Mouse (Mus musculus) forebrain, postnatal 0 days (tissue): Measurements from ENCODE around the gene Cd209a. TPM values are rescaled to one million over a fixed set of nuclear protein-coding genes. Genes with fewer than 3 reads are reported as not detected.

Experiments
- ATAC-seq: fragments of 200-750 bp; cut with Nextera tagmentation; 2 replicates; pipeline ENCODE4 v1.8.0; 2017; ENCODE audit warnings: mild to moderate bottlenecking, moderate library complexity
- DNase-seq: peaks from one replicate; pipeline ENCODE4 v3.0.0-alpha.2; 2015
- H3K27ac ChIP-seq: fragments of 300-500 bp; sonication (generic); 2 replicates; pipeline ENCODE4 v1.5.1; 2014; ENCODE audit warnings: low read depth, mild to moderate bottlenecking, antibody characterized with exemption, low read length, moderate library complexity, mixed read lengths
- H3K27me3 ChIP-seq: fragments of 300-500 bp; sonication (generic); 2 replicates; pipeline ENCODE4 v1.6.1; 2014; ENCODE audit warnings: mild to moderate bottlenecking, low read length, mixed read lengths; ENCODE audit not compliant: insufficient read depth
- H3K36me3 ChIP-seq: fragments of 300-500 bp; sonication (generic); 2 replicates; pipeline ENCODE4 v1.6.1; 2014; ENCODE audit warnings: mild to moderate bottlenecking, moderate library complexity; ENCODE audit not compliant: insufficient read depth
- H3K4me1 ChIP-seq: fragments of 300-500 bp; sonication (generic); 2 replicates; pipeline ENCODE4 v1.6.1; 2014; ENCODE audit warnings: antibody characterized with exemption; ENCODE audit not compliant: insufficient read depth
- H3K4me2 ChIP-seq: fragments of 300-500 bp; sonication (generic); 2 replicates; pipeline ENCODE4 v1.6.1; 2014; ENCODE audit warnings: low read depth, mild to moderate bottlenecking, moderate library complexity
- H3K4me3 ChIP-seq: fragments of 300-500 bp; sonication (generic); 2 replicates; pipeline ENCODE4 v1.5.1; 2014; ENCODE audit warnings: low read depth, low read length, mixed read lengths
- H3K9ac ChIP-seq: fragments of 300-500 bp; sonication (generic); 2 replicates; pipeline ENCODE4 v1.6.1; 2014; ENCODE audit warnings: mild to moderate bottlenecking
- H3K9me3 ChIP-seq: fragments of 300-500 bp; sonication (generic); 2 replicates; pipeline ENCODE4 v1.6.1; 2016; ENCODE audit warnings: low read length
- CTCF ChIP-seq: sonication (generic); IDR thresholded peaks from 2 replicates; pipeline ENCODE4 v1.5.1; 2016; ENCODE audit warnings: antibody characterized with exemption, control low read depth, low read depth
- WGBS: fragments of 180-500 bp; shearing (Covaris S2); extraction: QIAGEN DNeasy Blood & Tissue Kit; methylation state at CpG from one replicate; pipeline ENCODE4 v1.1.7; 2014; 5-methylcytosine and 5-hydroxymethylcytosine counted together
- microRNA-seq, 2 experiments: library from miRNA; unstranded; fragments of <30 nt; microRNA quantifications; one replicate each; pipeline ENCODE4; 2016
- polyA plus RNA-seq: library from polyadenylated mRNA; unstranded; fragments of >200 nt; fragmentation: Nextera tagmentation; extraction: Ambion mirVana; gene quantifications from 2 replicates; pipeline ENCODE4 v1.2.1, GENCODE M21; 2015
- total RNA-seq: library from RNA; depleted of rRNA; stranded (reverse); fragments of >200 nt; gene quantifications from 2 replicates; pipeline ENCODE4 v1.2.3, GENCODE M21; 2014; rRNA removed

Cd209a gene
- total and polyA plus RNA-seq, 2 experiments from 2014 or later: 0.13 TPM; not detected in 1

GRCm38 (mm10) chr8:3701491-3701890 is 47.3 kb downstream of the Cd209a start:
- Histone ChIP-seq H3K4me3 (no peak overlapping the region), H3K4me1 (no peaks in the 10 kb centered on the region), H3K36me3 (no peaks in the 10 kb centered on the region), H3K27ac (no peak overlapping the region), H3K4me2 (no peak overlapping the region), H3K27me3 (no peaks in the 10 kb centered on the region), H3K9me3 (no peaks in the 10 kb centered on the region), H3K9ac (no peak overlapping the region)
- 95% methylated on average over 1 of the region's 1 CpGs for WGBS
- DNase-seq (no peak), ATAC-seq (no peak)
- no peak for TF ChIP-seq CTCF

- H3K27ac ChIP-seq: no peak within 1 kb of the TSS
- H3K4me1 ChIP-seq: no peaks in the 10 kb centered on the region
- no peaks in the 10 kb centered on the region for H3K36me3 ChIP-seq
- H3K9me3 ChIP-seq: no peaks in the 10 kb centered on the region
- TF ChIP-seq CTCF: no peak
- no peak within 1 kb of the TSS for H3K4me3 ChIP-seq
- DNase-seq (no peak), ATAC-seq (no peak)
- H3K9ac ChIP-seq: no peak within 1 kb of the TSS
- WGBS: 83% methylated on average over 3 of the region's 3 CpGs
- H3K4me2 ChIP-seq: no peak within 1 kb of the TSS
- H3K27me3 ChIP-seq: no peaks in the 10 kb centered on the region; the same call in 1 of the 2 replicates
Observed at GRCm38 (mm10) chr8:3694121-3694520, 54.7 kb downstream of the Cd209a start, which contains the start of gene Fcer2a. Gene Fcer2a, minus strand, starts transcription at chr8:3694175.

Small RNA genes lying within 50 kb of the gene (microRNA-seq; reads per million reads assigned to microRNA genes)
- gene Gm24934: 0 reads per million in 2 experiments

Other genes with a start within 250 kb of the Cd209a start
- gene Mcoln1, start 248.5 kb downstream of the Cd209a start, total RNA-seq: 63.5 and 77.6 TPM in 2 replicates
- 69.8 and 80.5 TPM in 2 replicates for gene Mcoln1, start 248.5 kb downstream of the Cd209a start, polyA plus RNA-seq
- 42.6 and 56.4 TPM in 2 replicates for gene Pnpla6, start 233.6 kb downstream of the Cd209a start, total RNA-seq
- 22.2 and 26.3 TPM in 2 replicates for gene Pnpla6, start 233.6 kb downstream of the Cd209a start, polyA plus RNA-seq
- not detected in 2 replicates for gene C330021F23Rik, start 181.0 kb downstream of the Cd209a start, total RNA-seq
- 0.22 and 0.29 TPM in 2 replicates for gene C330021F23Rik, start 181.0 kb downstream of the Cd209a start, polyA plus RNA-seq
- 97.8 and 103 TPM in 2 replicates for gene Camsap3, start 161.7 kb downstream of the Cd209a start, total RNA-seq
- gene Camsap3, start 161.7 kb downstream of the Cd209a start, polyA plus RNA-seq: 36.6 and 42.4 TPM in 2 replicates
- gene Xab2, start 127.7 kb downstream of the Cd209a start, total RNA-seq: 38.7 and 48.4 TPM in 2 replicates
- gene Xab2, start 127.7 kb downstream of the Cd209a start, polyA plus RNA-seq: 34.6 and 37.3 TPM in 2 replicates
- 17.7 and 22.9 TPM in 2 replicates for gene Pet100, start 127.4 kb downstream of the Cd209a start, total RNA-seq
- gene Pet100, start 127.4 kb downstream of the Cd209a start, polyA plus RNA-seq: 82.4 and 121 TPM in 2 replicates
- gene Pcp2, start 123.4 kb downstream of the Cd209a start, total RNA-seq: not detected in 2 replicates
- gene Pcp2, start 123.4 kb downstream of the Cd209a start, polyA plus RNA-seq: not detected in 2 replicates
- 33.9 and 43.8 TPM in 2 replicates for gene Stxbp2, start 118.0 kb downstream of the Cd209a start, total RNA-seq
- 35.5 and 44.7 TPM in 2 replicates for gene Stxbp2, start 118.0 kb downstream of the Cd209a start, polyA plus RNA-seq
- 0.38 and 1.7 TPM in 2 replicates for gene Retn, start 93.2 kb downstream of the Cd209a start, total RNA-seq
- 0.42 and 0.44 TPM in 2 replicates for gene Retn, start 93.2 kb downstream of the Cd209a start, polyA plus RNA-seq
- gene Mcemp1, start 83.2 kb downstream of the Cd209a start, total RNA-seq: 0.19 TPM in 1 of 2 replicates, not detected in the other
- 0.30 and 0.40 TPM in 2 replicates for gene Mcemp1, start 83.2 kb downstream of the Cd209a start, polyA plus RNA-seq
- gene Fcor, start 76.6 kb downstream of the Cd209a start, total RNA-seq: 9.8 and 13.7 TPM in 2 replicates
- 21.0 and 22.2 TPM in 2 replicates for gene Fcor, start 76.6 kb downstream of the Cd209a start, polyA plus RNA-seq
- 70.5 and 72.7 TPM in 2 replicates for gene Trappc5, start 72.7 kb downstream of the Cd209a start, total RNA-seq
- 61.2 and 68.5 TPM in 2 replicates for gene Trappc5, start 72.7 kb downstream of the Cd209a start, polyA plus RNA-seq
- gene Fcer2a, start 54.8 kb downstream of the Cd209a start, total RNA-seq: not detected in 2 replicates
- 0.20 and 0.24 TPM in 2 replicates for gene Fcer2a, start 54.8 kb downstream of the Cd209a start, polyA plus RNA-seq
- not detected in 2 replicates for gene Clec4g, start 28.3 kb downstream of the Cd209a start, total RNA-seq
- 0.21 TPM in 1 of 2 replicates, not detected in the other for gene Clec4g, start 28.3 kb downstream of the Cd209a start, polyA plus RNA-seq
- gene Cd209e, start 105.3 kb upstream of the Cd209a start, total RNA-seq: not detected in 2 replicates
- gene Cd209e, start 105.3 kb upstream of the Cd209a start, polyA plus RNA-seq: not detected in 2 replicates
- gene Cd209d, start 129.6 kb upstream of the Cd209a start, total RNA-seq: not detected in 2 replicates
- not detected in 2 replicates for gene Cd209d, start 129.6 kb upstream of the Cd209a start, polyA plus RNA-seq
- gene Cd209b, start 177.9 kb upstream of the Cd209a start, total RNA-seq: not detected in 2 replicates
- gene Cd209b, start 177.9 kb upstream of the Cd209a start, polyA plus RNA-seq: 0.18 TPM in 1 of 2 replicates, not detected in the other
- gene Cd209c, start 205.8 kb upstream of the Cd209a start, total RNA-seq: not detected in 2 replicates
- 0.15 and 0.16 TPM in 2 replicates for gene Cd209c, start 205.8 kb upstream of the Cd209a start, polyA plus RNA-seq